Mouse (Mus musculus): ENCODE results near the gene Epha4. TPM values are rescaled to one million over a fixed set of nuclear protein-coding genes. Genes with fewer than 3 reads are reported as not detected.

Gene Epha4
- polyA plus RNA-seq, 1 experiment = 5.2 TPM

- Histone ChIP-seq H3K27ac (ENCODE audit: insufficient read depth, low read depth, low read length) (no peak overlapping the region), H3K27me3 (replicated peaks; ENCODE audit: control insufficient read depth, insufficient read depth, low read length) (no peaks in the 10 kb centered on the region), H3K4me1 (ENCODE audit: control insufficient read depth, insufficient read depth, low read length) (peaks cover 6% of the 10 kb centered on the region; the same call in 1 of the 2 replicates), H3K36me3 (ENCODE audit: control insufficient read depth, insufficient read depth, low read length) (no peaks in the 10 kb centered on the region), H3K4me3 (ENCODE audit: insufficient read depth, low read depth, low read length) (no peak overlapping the region)
- peak; percentile 63 for DNase-seq
- WGBS = 46% methylated on average over 3 of the region's 3 CpGs
- no peak for TF ChIP-seq CTCF (conservative IDR thresholded peaks at IDR 0.05; ENCODE audit: insufficient read depth, insufficient read length, low read depth, low read length)
- no peak for TF ChIP-seq POLR2A (IDR thresholded peaks at IDR 0.05; ENCODE audit: low read depth, low read length)
Measured at GRCm38 (mm10) chr1:77425171-77425570, 89.7 kb downstream of the Epha4 start.

DNA sequence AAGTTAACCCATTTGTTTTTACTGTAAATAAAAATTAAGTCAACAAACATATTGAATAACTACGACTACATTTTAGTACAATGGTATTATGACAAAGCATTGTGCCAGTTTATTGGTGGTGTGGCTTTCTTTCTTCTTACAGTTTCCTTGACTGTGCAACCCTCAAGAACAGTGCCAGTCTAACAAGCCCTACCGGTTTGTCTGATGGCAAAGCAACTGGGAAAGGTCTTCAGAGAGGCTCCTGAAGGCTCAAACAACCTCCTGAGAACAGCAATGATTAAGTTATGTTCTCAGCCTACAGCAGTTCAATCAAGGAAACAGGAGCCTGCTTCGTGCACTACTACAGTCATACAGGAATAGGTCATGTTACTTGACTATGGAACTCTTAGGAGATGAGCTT is 93.8 kb downstream of the Epha4 start:
- WGBS = 87% methylated on average over 3 of the region's 3 CpGs
- Histone ChIP-seq H3K27me3 (replicated peaks; ENCODE audit: control insufficient read depth, insufficient read depth, low read length) (no peaks in the 10 kb centered on the region), H3K36me3 (ENCODE audit: control insufficient read depth, insufficient read depth, low read length) (no peaks in the 10 kb centered on the region), H3K4me1 (ENCODE audit: control insufficient read depth, insufficient read depth, low read length) (no peaks in the 10 kb centered on the region; the same call in 1 of the 2 replicates), H3K27ac (ENCODE audit: insufficient read depth, low read depth, low read length) (no peak overlapping the region), H3K4me3 (ENCODE audit: insufficient read depth, low read depth, low read length) (no peak overlapping the region)
- no peak for DNase-seq
- TF ChIP-seq CTCF (conservative IDR thresholded peaks at IDR 0.05; ENCODE audit: insufficient read depth, insufficient read length, low read depth, low read length) (no peak), POLR2A (IDR thresholded peaks at IDR 0.05; ENCODE audit: low read depth, low read length) (no peak)

- Histone ChIP-seq H3K27me3 (replicated peaks; ENCODE audit: control insufficient read depth, insufficient read depth, low read length) (no peaks in the 10 kb centered on the region), H3K4me3 (ENCODE audit: insufficient read depth, low read depth, low read length) (no peak overlapping the region), H3K36me3 (ENCODE audit: control insufficient read depth, insufficient read depth, low read length) (no peaks in the 10 kb centered on the region), H3K4me1 (ENCODE audit: control insufficient read depth, insufficient read depth, low read length) (no peaks in the 10 kb centered on the region; the same call in 1 of the 2 replicates), H3K27ac (ENCODE audit: insufficient read depth, low read depth, low read length) (no peak overlapping the region)
- WGBS = 79% methylated on average over 2 of the region's 2 CpGs
- no peak for TF ChIP-seq POLR2A (IDR thresholded peaks at IDR 0.05; ENCODE audit: low read depth, low read length)
- TF ChIP-seq CTCF (conservative IDR thresholded peaks at IDR 0.05; ENCODE audit: insufficient read depth, insufficient read length, low read depth, low read length) = no peak
- DNase-seq = peak; percentile 35
Measured at GRCm38 (mm10) chr1:77420348-77420747, 94.5 kb downstream of the Epha4 start.

- no peak overlapping the region for H3K4me3 ChIP-seq (ENCODE audit: insufficient read depth, low read depth, low read length)
- no peaks in the 10 kb centered on the region for H3K27me3 ChIP-seq (replicated peaks; ENCODE audit: control insufficient read depth, insufficient read depth, low read length)
- H3K36me3 ChIP-seq (ENCODE audit: control insufficient read depth, insufficient read depth, low read length) = no peaks in the 10 kb centered on the region
- 77% methylated on average over 4 of the region's 4 CpGs for WGBS
- no peak for DNase-seq
- no peak for TF ChIP-seq POLR2A (IDR thresholded peaks at IDR 0.05; ENCODE audit: low read depth, low read length)
- no peak for TF ChIP-seq CTCF (conservative IDR thresholded peaks at IDR 0.05; ENCODE audit: insufficient read depth, insufficient read length, low read depth, low read length)
- H3K27ac ChIP-seq (ENCODE audit: insufficient read depth, low read depth, low read length) = no peak overlapping the region
- no peaks in the 10 kb centered on the region; the same call in 1 of the 2 replicates for H3K4me1 ChIP-seq (ENCODE audit: control insufficient read depth, insufficient read depth, low read length)
Measured at GRCm38 (mm10) chr1:77416872-77417271, 98.0 kb downstream of the Epha4 start.

GRCm38 (mm10) chr1:77412871-77413669 is 101.8 kb downstream of the Epha4 start:
- H3K27me3 ChIP-seq (replicated peaks; ENCODE audit: control insufficient read depth, insufficient read depth, low read length) = no peaks in the 10 kb centered on the region
- no peak overlapping the region for H3K4me3 ChIP-seq (ENCODE audit: insufficient read depth, low read depth, low read length)
- H3K4me1 ChIP-seq (ENCODE audit: control insufficient read depth, insufficient read depth, low read length) = no peaks in the 10 kb centered on the region
- no peak overlapping the region for H3K27ac ChIP-seq (ENCODE audit: insufficient read depth, low read depth, low read length)
- TF ChIP-seq POLR2A (IDR thresholded peaks at IDR 0.05; ENCODE audit: low read depth, low read length) = no peak
- TF ChIP-seq CTCF (conservative IDR thresholded peaks at IDR 0.05; ENCODE audit: insufficient read depth, insufficient read length, low read depth, low read length) = no peak
- no peak for DNase-seq
- H3K36me3 ChIP-seq (ENCODE audit: control insufficient read depth, insufficient read depth, low read length) = no peaks in the 10 kb centered on the region
- 80% methylated on average over 9 of the region's 9 CpGs for WGBS

GRCm38 (mm10) chr1:77412285-77412684 is 102.6 kb downstream of the Epha4 start:
- Histone ChIP-seq H3K27me3 (replicated peaks; ENCODE audit: control insufficient read depth, insufficient read depth, low read length) (no peaks in the 10 kb centered on the region), H3K4me3 (ENCODE audit: insufficient read depth, low read depth, low read length) (no peak overlapping the region), H3K4me1 (ENCODE audit: control insufficient read depth, insufficient read depth, low read length) (no peaks in the 10 kb centered on the region), H3K36me3 (ENCODE audit: control insufficient read depth, insufficient read depth, low read length) (no peaks in the 10 kb centered on the region), H3K27ac (ENCODE audit: insufficient read depth, low read depth, low read length) (no peak overlapping the region)
- no peak for DNase-seq
- TF ChIP-seq POLR2A (IDR thresholded peaks at IDR 0.05; ENCODE audit: low read depth, low read length) (no peak), CTCF (conservative IDR thresholded peaks at IDR 0.05; ENCODE audit: insufficient read depth, insufficient read length, low read depth, low read length) (no peak)
- 80% methylated on average over 13 of the region's 13 CpGs for WGBS

DNA sequence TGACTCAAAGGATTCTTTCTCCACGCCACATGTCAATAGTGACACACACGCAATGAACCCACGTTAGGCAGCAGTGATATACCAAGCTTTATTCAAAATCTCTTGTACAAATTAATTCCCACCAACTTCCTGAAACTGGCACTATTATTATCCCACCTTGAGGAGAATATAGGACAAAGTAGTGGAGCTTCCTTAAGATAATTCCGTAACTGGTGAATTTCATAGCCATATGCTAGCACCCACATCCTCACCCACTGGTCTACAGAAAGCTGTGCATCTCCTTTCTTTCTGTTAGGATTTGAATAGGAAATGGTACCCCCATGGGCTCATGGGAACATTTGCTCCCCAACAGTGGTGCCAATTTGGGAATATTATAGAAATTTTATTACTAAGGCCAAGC is 103.7 kb downstream of the Epha4 start:
- H3K36me3 ChIP-seq (ENCODE audit: control insufficient read depth, insufficient read depth, low read length) = no peaks in the 10 kb centered on the region
- WGBS = 99% methylated on average over 4 of the region's 4 CpGs

More for the DNA sequence above, 103.7 kb downstream of the Epha4 start:
- H3K27me3 ChIP-seq (replicated peaks; ENCODE audit: control insufficient read depth, insufficient read depth, low read length) = no peaks in the 10 kb centered on the region
- H3K4me3 ChIP-seq (ENCODE audit: insufficient read depth, low read depth, low read length) = no peak overlapping the region
- no peak overlapping the region for H3K27ac ChIP-seq (ENCODE audit: insufficient read depth, low read depth, low read length)
- no peak for DNase-seq
- no peak for TF ChIP-seq POLR2A (IDR thresholded peaks at IDR 0.05; ENCODE audit: low read depth, low read length)
- no peak for TF ChIP-seq CTCF (conservative IDR thresholded peaks at IDR 0.05; ENCODE audit: insufficient read depth, insufficient read length, low read depth, low read length)
- H3K4me1 ChIP-seq (ENCODE audit: control insufficient read depth, insufficient read depth, low read length) = no peaks in the 10 kb centered on the region
